Mouse (Mus musculus) intestine, embryonic 16.5 days (tissue): ENCODE measurements at regions not wholly inside any gene's neighbourhood (a gene's known extent, or its start where the extent isn't known, plus 50 kb on each side); places are given as distances from the start of the nearest gene placed in this dataset.
A peak's percentile ranks its signal among the peaks of the same experiment; 100 is the strongest.
"Not testable (repeated sequence)": the region's sequence is repeated elsewhere in the genome, so short reads cannot be mapped to it uniquely, and the experiment has no call there.

ENCODE experiments used
- ATAC-seq: fragments of 200-750 bp; cut with Nextera tagmentation; 2 replicates; pipeline ENCODE4 v1.8.0; 2017; ENCODE audit warnings: moderate TSS enrichment, moderate library complexity
- H3K27ac ChIP-seq: fragments of 300-500 bp; sonication (generic); 2 replicates; pipeline ENCODE4 v1.5.1; 2014; ENCODE audit warnings: mild to moderate bottlenecking, low read length
- H3K27me3 ChIP-seq: fragments of 300-500 bp; sonication (generic); replicated peaks from 2 replicates; pipeline ENCODE4 v1.6.1; 2014; ENCODE audit warnings: low read length, control low read depth, mixed read lengths; ENCODE audit not compliant: control insufficient read depth, insufficient read depth
- H3K36me3 ChIP-seq: fragments of 300-500 bp; sonication (generic); 2 replicates; pipeline ENCODE4 v1.6.1; 2014; ENCODE audit warnings: low read length, control low read depth; ENCODE audit not compliant: control insufficient read depth, insufficient read depth
- H3K4me1 ChIP-seq: fragments of 300-500 bp; sonication (generic); 2 replicates; pipeline ENCODE4 v1.6.1; 2014; ENCODE audit warnings: low read length, control low read depth, mixed read lengths; ENCODE audit not compliant: control insufficient read depth, insufficient read depth
- H3K4me2 ChIP-seq: fragments of 300-500 bp; sonication (generic); 2 replicates; pipeline ENCODE4 v1.6.1; 2014; ENCODE audit warnings: low read depth, low read length, control low read depth
- H3K4me3 ChIP-seq: fragments of 300-500 bp; sonication (generic); 2 replicates; pipeline ENCODE4 v1.5.1; 2014; ENCODE audit warnings: mild to moderate bottlenecking, low read length
- H3K9ac ChIP-seq: fragments of 300-500 bp; sonication (generic); 2 replicates; pipeline ENCODE4 v1.6.1; 2014; ENCODE audit warnings: low read depth, low read length
- H3K9me3 ChIP-seq: fragments of 300-500 bp; sonication (generic); 2 replicates; pipeline ENCODE4 v1.6.1; 2016; ENCODE audit warnings: low read length, control low read depth; ENCODE audit not compliant: control insufficient read depth
- WGBS: fragments of 180-500 bp; shearing (Covaris S2); extraction: QIAGEN DNeasy Blood & Tissue Kit; methylation state at CpG from one replicate; pipeline ENCODE4 v1.1.7; 2014; 5-methylcytosine and 5-hydroxymethylcytosine counted together

DNA sequence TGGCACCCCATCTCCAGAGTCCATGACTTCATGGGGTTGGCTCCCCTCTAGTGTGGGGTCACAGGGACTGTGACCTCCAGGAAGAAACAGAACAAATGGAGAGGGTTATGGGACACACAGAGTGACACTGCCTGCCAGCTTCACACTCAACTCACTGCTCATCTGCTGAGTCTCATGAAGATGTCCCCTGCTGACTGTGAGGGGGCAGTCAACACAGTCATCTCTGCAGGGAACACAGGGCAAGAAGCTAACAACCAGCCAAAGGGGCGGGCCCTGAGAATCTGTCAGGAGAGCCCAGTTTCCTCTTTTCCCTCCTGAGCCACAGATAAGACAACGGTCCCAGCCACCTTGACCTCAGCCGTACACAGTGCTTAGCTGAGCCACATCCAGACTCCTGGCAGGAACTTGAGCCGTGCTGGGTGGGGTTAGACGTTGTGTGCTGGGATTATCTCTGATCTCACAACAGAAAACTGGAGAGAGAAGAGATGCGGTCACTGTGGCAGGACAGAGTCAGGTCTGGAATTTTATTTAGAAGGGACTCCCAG, 294.6 kb downstream of the Ajap1 start:
- Histone ChIP-seq H3K4me2 (no peak overlapping the region), H3K9me3 (no peaks in the 10 kb centered on the region), H3K36me3 (no peaks in the 10 kb centered on the region), H3K4me1 (no peaks in the 10 kb centered on the region), H3K27ac (no peak overlapping the region), H3K4me3 (no peak overlapping the region), H3K9ac (no peak overlapping the region), H3K27me3 (no peaks in the 10 kb centered on the region)
- no peak for ATAC-seq
- 0% methylated on average over 6 of the region's 6 CpGs for WGBS

DNA sequence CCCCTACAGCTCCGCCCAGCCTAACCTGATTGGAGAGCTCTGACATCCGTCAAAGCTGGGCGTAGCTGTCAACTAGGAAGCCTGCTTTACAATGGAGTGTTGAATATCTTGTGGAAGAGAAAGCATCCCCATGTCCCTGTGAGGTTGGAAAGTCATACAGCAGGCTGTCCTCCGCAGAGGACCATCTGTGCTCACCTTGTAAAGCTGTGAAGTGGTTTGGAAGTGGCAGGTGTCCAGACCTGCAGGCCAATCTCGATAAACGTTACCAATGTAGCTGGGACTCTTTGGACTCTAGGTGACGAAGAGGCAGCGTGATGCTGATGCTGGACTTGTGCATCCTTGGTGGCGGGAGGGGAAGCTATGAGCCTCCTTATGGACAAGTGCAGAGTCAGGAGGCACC, 305.1 kb downstream of the Ajap1 start:
- H3K9ac ChIP-seq: no peak overlapping the region
- no peaks in the 10 kb centered on the region for H3K9me3 ChIP-seq
- H3K4me1 ChIP-seq: 0 out of 2 replicates have a peak, but pooled peaks cover 4% of the 10 kb centered on the region
- ATAC-seq: no peak
- H3K27ac ChIP-seq: no peak overlapping the region
- H3K27me3 ChIP-seq: no peaks in the 10 kb centered on the region; the same call in 1 of the 2 replicates
- 88% methylated on average over 9 of the region's 9 CpGs for WGBS
- no peak overlapping the region for H3K4me2 ChIP-seq
- no peak overlapping the region for H3K4me3 ChIP-seq
- H3K36me3 ChIP-seq: no peaks in the 10 kb centered on the region

DNA sequence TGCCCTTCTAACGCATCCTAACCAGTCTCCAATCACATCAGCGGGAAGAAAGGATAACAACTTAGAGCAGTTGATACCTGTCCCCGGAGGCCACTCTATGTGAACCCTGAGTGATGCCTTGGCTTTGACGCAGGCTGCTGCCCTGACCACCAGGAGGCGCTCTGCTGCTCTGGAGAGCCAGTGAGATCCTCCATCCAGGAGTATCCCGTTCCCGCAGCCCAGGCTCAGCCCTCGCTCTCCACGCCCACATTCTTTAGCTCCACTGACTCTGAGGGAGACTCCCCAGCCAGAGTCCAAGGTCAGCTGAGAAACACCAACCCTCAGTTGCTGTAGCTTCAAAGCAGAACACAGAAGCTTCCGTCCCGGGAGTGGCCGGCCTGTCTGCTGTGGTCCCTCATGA, 307.0 kb downstream of the Ajap1 start:
- Histone ChIP-seq H3K27me3 (no peaks in the 10 kb centered on the region; the same call in 1 of the 2 replicates), H3K9ac (no peak overlapping the region), H3K9me3 (no peaks in the 10 kb centered on the region), H3K27ac (no peak overlapping the region), H3K4me1 (0 out of 2 replicates have a peak, but pooled peaks cover 4% of the 10 kb centered on the region), H3K4me3 (no peak overlapping the region), H3K36me3 (no peaks in the 10 kb centered on the region), H3K4me2 (0 out of 2 replicates have a peak overlapping the region, but pooled peaks have one; percentile 11)
- ATAC-seq: peak; percentile 98
- 5% methylated on average over 12 of the region's 12 CpGs for WGBS

- 55% methylated on average over 15 of the region's 15 CpGs for WGBS
- Histone ChIP-seq H3K27ac (no peak overlapping the region), H3K4me1 (0 out of 2 replicates have a peak, but pooled peaks cover 4% of the 10 kb centered on the region), H3K4me2 (no peak overlapping the region), H3K36me3 (no peaks in the 10 kb centered on the region), H3K4me3 (no peak overlapping the region), H3K9me3 (no peaks in the 10 kb centered on the region), H3K9ac (no peak overlapping the region), H3K27me3 (no peaks in the 10 kb centered on the region; the same call in 1 of the 2 replicates)
- ATAC-seq: peak; percentile 61
Measured at GRCm38 (mm10) chr4:153175077-153175476, 307.5 kb downstream of the Ajap1 start.

GRCm38 (mm10) chr4:153169991-153170390, 312.6 kb downstream of the Ajap1 start:
- Histone ChIP-seq H3K4me3 (no peak overlapping the region), H3K4me2 (no peak overlapping the region), H3K27me3 (no peaks in the 10 kb centered on the region; the same call in 1 of the 2 replicates), H3K4me1 (no peaks in the 10 kb centered on the region), H3K36me3 (no peaks in the 10 kb centered on the region), H3K9ac (no peak overlapping the region), H3K9me3 (no peaks in the 10 kb centered on the region), H3K27ac (no peak overlapping the region)
- ATAC-seq: no peak
- 67% methylated on average over 9 of the region's 9 CpGs for WGBS

DNA sequence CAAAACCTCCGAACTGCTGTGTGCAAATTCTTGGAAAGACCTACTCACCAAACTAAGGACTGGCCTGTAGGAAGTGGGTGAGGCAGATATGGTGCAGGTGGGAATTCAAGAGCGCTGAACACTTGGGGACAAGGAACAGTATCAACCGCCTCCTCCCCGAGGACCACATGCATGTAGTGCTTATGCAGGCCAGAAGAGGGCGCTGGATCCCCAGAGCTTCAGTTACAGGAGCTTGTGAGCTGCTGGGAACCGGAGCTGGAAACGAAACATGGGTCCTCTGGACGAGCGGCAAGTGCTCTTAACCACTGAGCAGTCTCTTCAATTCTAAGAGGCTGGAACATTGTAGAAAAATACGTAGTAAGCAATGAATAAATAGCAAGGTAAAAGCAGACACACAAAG, 317.8 kb downstream of the Ajap1 start:
- WGBS: 86% methylated on average over 10 of the region's 10 CpGs
- H3K4me2 ChIP-seq: no peak overlapping the region
- no peaks in the 10 kb centered on the region for H3K9me3 ChIP-seq
- no peaks in the 10 kb centered on the region for H3K4me1 ChIP-seq
- H3K27me3 ChIP-seq: no peaks in the 10 kb centered on the region
- H3K36me3 ChIP-seq: no peaks in the 10 kb centered on the region
- no peak overlapping the region for H3K9ac ChIP-seq
- H3K4me3 ChIP-seq: no peak overlapping the region
- no peak overlapping the region for H3K27ac ChIP-seq
- no peak for ATAC-seq

- H3K9ac ChIP-seq: no peak overlapping the region
- no peaks in the 10 kb centered on the region for H3K27me3 ChIP-seq
- no peak overlapping the region for H3K27ac ChIP-seq
- no peak overlapping the region for H3K4me3 ChIP-seq
- no peak for ATAC-seq
- H3K4me1 ChIP-seq: no peaks in the 10 kb centered on the region
- H3K36me3 ChIP-seq: no peaks in the 10 kb centered on the region
- 0 out of 2 replicates have a peak, but pooled peaks cover 3% of the 10 kb centered on the region for H3K9me3 ChIP-seq
- no peak overlapping the region for H3K4me2 ChIP-seq
- WGBS: 90% methylated on average over 3 of the region's 3 CpGs
Measured at GRCm38 (mm10) chr4:153160115-153160514, 322.5 kb downstream of the Ajap1 start.

DNA sequence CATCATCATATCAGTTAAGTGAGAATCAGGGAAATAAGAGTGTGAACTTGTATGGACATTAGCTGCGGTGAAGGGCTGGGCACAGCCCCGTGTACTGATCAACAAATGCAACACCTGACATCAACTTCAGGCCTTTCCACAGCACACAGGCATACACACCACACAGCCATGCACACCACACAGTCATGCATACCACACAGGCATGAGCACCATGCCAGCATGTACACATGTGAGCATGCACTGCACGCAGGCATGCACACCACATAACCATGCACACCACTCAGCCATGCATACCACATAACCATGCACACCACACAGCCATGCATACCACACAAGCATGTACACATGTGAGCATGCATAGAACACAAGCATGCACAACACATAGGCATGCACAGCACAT, 325.0 kb downstream of the Ajap1 start:
- Histone ChIP-seq H3K4me2 (no peak overlapping the region), H3K9me3 (0 out of 2 replicates have a peak, but pooled peaks cover 3% of the 10 kb centered on the region), H3K27me3 (no peaks in the 10 kb centered on the region), H3K4me1 (no peaks in the 10 kb centered on the region), H3K4me3 (no peak overlapping the region), H3K9ac (no peak overlapping the region), H3K27ac (no peak overlapping the region), H3K36me3 (no peaks in the 10 kb centered on the region)
- 83% methylated on average over 3 of the region's 3 CpGs for WGBS
- no peak for ATAC-seq

DNA sequence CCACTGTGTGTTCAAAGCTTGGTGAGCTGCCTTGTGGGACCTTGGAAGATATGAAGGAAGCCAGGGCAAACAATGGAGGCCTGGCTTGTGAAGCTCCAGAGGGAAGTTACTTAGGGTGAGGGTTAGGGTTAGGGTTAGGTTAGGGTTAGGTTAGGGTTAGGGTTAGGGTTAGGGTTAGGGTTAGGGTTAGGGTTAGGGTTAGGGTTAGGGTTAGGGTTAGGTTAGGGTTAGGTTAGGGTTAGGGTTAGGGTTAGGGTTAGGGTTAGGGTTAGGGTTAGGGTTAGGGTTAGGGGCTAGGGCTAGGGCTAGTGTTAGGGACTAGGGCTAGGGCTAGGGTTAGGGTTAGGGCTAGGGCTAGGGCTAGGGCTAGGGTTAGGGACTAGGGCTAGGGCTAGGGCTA, 329.7 kb downstream of the Ajap1 start:
- not testable (repeated sequence) for H3K4me1 ChIP-seq, H3K4me3 ChIP-seq, ATAC-seq, H3K9ac ChIP-seq, H3K4me2 ChIP-seq, H3K27ac ChIP-seq, H3K9me3 ChIP-seq, H3K27me3 ChIP-seq, H3K36me3 ChIP-seq

DNA sequence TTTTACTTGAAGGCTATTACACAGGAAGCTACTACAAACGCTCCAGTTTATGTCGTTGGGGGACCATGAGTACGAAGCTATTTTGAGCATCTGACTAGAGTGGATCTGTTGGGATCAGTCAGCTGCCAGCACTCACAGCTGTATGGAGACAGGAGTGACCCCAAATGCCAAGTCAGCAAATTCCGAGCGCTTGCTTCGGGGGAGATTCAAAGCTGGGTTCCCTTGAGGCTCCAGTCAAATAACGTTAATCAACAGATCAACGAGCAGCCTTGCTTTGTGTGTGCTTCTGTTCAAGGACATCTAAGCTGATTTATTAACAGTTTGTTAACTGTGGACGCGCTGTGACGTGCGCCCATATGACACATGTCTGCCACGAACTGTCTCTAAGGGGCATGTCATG, 349.5 kb downstream of the Ajap1 start:
- H3K4me1 ChIP-seq: no peaks in the 10 kb centered on the region
- H3K27me3 ChIP-seq: no peaks in the 10 kb centered on the region
- no peak for ATAC-seq
- H3K9me3 ChIP-seq: no peaks in the 10 kb centered on the region
- H3K36me3 ChIP-seq: no peaks in the 10 kb centered on the region
- H3K4me3 ChIP-seq: no peak overlapping the region
- no peak overlapping the region for H3K4me2 ChIP-seq
- 77% methylated on average over 13 of the region's 13 CpGs for WGBS
- H3K27ac ChIP-seq: no peak overlapping the region
- no peak overlapping the region for H3K9ac ChIP-seq
